Mouse (Mus musculus): ENCODE measurements around the gene Mertk.

The Mertk gene

GRCm38 (mm10) chr2:128823893-128824292 lies 125.1 kb downstream of the Mertk start:
- no peak for DNase-seq

GRCm38 (mm10) chr2:128827787-128828186 lies 129.0 kb downstream of the Mertk start:
- DNase-seq: no peak

- no peak for DNase-seq
Observed at GRCm38 (mm10) chr2:128832611-128833010, 133.9 kb downstream of the Mertk start.

- no peak for DNase-seq
Observed at GRCm38 (mm10) chr2:128833035-128833434, 134.3 kb downstream of the Mertk start.

- DNase-seq: no peak
Observed at GRCm38 (mm10) chr2:128833435-128833834, 134.7 kb downstream of the Mertk start.

GRCm38 (mm10) chr2:128837531-128837930 lies 138.8 kb downstream of the Mertk start:
- no peak for DNase-seq

- DNase-seq: no peak
Observed at GRCm38 (mm10) chr2:128838611-128839010, 139.9 kb downstream of the Mertk start.

- DNase-seq: no peak
Observed at GRCm38 (mm10) chr2:128839501-128839900, 140.7 kb downstream of the Mertk start.

- no peak for DNase-seq
Observed at GRCm38 (mm10) chr2:128842437-128842836, 143.7 kb downstream of the Mertk start.

GRCm38 (mm10) chr2:128850036-128850435 lies 151.3 kb downstream of the Mertk start:
- DNase-seq: no peak

Data from B cell, adult 2 months (primary cell).